Mouse (Mus musculus) liver, embryonic 18 days (tissue): ENCODE measurements around the gene Pde6d. TPM values are rescaled to one million over a fixed set of nuclear protein-coding genes. Genes with fewer than 3 reads are reported as not detected.

Source experiments
- polyA plus RNA-seq: library from polyadenylated mRNA; depleted of rRNA; stranded (reverse); fragments of >200 nt; gene quantifications from 2 replicates; pipeline ENCODE4 v1.2.3, GENCODE M21; 2012; rRNA removed

Pde6d gene
- 21.9 and 23.4 TPM in 2 replicates for polyA plus RNA-seq

DNA sequence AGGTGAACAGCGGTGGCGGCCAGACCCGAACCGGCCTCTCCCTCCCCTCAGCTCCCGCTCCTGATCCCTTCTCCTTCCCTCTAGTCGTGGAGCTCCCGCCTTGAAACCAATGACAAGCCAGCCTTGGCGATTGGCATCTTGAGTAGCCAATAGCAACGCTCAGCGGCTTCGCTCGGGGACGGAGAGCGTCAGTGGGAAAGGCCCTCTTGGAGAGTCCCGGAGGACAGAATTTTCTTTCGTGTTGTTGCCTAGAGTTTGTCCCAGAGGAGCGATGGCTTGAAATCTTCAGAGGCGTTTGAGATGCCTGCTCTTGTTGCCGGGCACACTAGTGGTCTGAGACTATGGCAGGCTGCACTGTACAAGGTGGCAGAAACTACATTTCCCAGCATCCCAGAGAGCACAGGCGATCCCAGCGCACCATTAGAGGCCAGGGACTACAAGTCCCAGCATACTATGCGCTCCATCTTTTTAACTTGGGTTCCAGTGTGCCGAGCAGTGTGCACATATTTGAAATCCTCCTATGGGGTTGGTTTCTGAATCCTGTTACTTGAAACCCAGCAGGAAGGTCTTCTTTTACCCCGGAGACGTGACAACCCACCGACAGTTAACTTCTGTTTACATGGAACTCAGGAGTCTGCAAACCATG is at the start of gene Pde6d, which contains the start of gene Cops7b:
TSS of gene Pde6d (minus strand) at position 179 of the 646 bp plus-strand sequence.
TSS of gene Cops7b (plus strand) at position 454 of the 646 bp plus-strand sequence.

DNA sequence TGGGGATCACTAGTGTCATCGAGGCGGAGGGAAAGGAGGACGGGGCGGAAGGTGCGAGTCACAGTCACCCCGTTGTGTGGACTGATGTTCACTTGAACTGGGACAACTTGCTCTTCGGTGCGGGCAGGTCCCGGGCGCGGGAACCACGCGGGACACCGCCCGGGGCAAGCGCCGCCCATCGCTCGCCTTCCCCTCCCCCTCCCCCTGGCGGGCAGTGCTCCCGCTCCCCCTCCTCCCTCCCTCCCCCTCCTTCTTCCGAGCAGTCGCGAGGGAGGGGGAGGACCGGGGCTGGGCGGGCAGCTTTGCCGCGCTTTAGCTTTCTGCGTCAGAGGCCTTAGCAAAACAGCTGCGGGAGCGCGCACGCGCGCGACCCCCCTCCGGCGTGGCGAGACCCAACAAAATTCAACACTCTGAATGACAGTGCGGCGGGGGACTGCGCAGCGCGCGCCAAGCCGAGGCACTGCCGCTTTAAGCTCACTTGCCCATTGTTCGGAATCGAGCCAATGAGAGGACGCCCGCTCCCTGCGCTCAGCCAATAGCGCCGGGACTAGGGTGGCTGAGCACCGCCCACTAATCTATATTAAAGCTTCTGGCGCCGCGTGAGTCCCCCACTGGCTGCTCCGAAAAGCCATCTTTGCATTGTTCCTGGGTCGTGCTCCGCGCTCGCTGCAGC is 56.2 kb downstream of the Pde6d start, which contains the start of gene Ptma:
TSS of gene Ptma (plus strand) at position 611 of the 673 bp plus-strand sequence.

Other genes starting within 250 kb of the Pde6d start
- gene Ncl, start 223.2 kb downstream of the Pde6d start, polyA plus RNA-seq = 85.7 and 114 TPM in 2 replicates
- not detected in 2 replicates for gene Nmur1, start 156.4 kb downstream of the Pde6d start, polyA plus RNA-seq
- not detected in 2 replicates for gene Tex44, start 156.3 kb downstream of the Pde6d start, polyA plus RNA-seq
- 723 and 764 TPM in 2 replicates for gene Ptma, start 55.9 kb downstream of the Pde6d start, polyA plus RNA-seq
- gene Cops7b, start 275 bp upstream of the Pde6d start, polyA plus RNA-seq = 14.2 and 16.3 TPM in 2 replicates
- 0.02 TPM in 1 of 2 replicates, not detected in the other for gene Nppc, start 87.9 kb upstream of the Pde6d start, polyA plus RNA-seq
- 6.7 TPM in 2 replicates for gene Dis3l2, start 121.2 kb upstream of the Pde6d start, polyA plus RNA-seq